In the genomic region with DNA sequence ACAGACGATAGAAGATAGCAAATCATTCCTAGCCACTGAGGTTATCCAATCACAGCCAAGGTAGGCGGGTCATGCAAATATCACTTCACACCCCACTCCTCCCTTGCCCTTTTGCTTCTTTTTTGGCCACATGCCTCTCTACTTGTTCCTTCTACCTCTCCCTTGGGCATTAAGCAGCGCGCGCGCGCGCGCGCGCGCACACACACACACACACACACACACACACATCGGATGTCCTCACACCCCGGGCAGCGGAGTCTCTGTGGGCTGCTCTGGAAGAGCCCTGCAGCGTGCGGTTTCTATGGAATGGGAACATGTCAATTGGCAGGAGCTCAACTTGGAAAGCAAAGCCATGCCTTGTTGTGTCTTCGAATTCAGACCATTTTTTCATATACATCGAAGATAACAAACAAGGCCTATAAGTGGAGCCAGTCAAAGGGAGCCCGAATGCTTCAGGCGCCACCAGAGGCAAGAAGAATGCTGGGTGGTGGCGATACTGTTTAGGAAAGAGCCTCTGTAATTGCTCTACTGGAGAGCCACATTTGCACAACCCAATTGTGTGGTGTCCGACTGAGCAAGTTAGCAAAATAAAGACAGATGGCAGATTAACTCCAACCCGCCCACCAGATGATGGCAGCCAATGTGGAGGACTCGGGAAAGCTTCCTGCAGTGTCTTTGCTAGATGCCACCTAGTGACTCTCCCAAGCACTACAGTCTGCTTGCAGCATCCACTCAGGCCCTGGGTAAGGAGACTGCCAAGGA, we compare ENCODE assay signal across 8 mouse cellular contexts.
A peak's percentile ranks its signal among the peaks of the same experiment; 100 is the strongest.
DNase-seq lines count a peak whose midpoint lies in the region.

No protein-coding gene starts in this region.

- no peaks in the 10 kb centered on the region for H3K27me3 ChIP-seq in embryonic facial prominence, embryonic 10.5 days (replicated peaks; ENCODE audit: low read depth, poor library complexity, severe bottlenecking)

- H3K27ac ChIP-seq in embryonic facial prominence, embryonic 10.5 days (replicated peaks): peak overlapping the region; percentile 48; the same call in 1 of the 2 replicates

- peak overlapping the region; percentile 21; the same call in 1 of the 2 replicates for H3K4me3 ChIP-seq in embryonic facial prominence, embryonic 10.5 days

- peaks cover 19% of the 10 kb centered on the region for H3K4me1 ChIP-seq in embryonic facial prominence, embryonic 10.5 days

- 59% methylated on average over 25 of the region's 25 CpGs for WGBS in embryonic facial prominence, embryonic 10.5 days

- peak; percentile 87 for DNase-seq in 3T3-L1 (ENCODE audit: low read depth, low spot score)
- DNase-seq in ZHBTc4 (ENCODE audit: low read depth, low spot score): peak; percentile 88
- peak; percentile 71 for DNase-seq in embryonic facial prominence, embryonic 10.5 days (ENCODE audit: low spot score)
- DNase-seq in heart, adult 8-10 months (ENCODE audit: low spot score): peak; percentile 41
- DNase-seq in layer of hippocampus, adult 9-11 months: peak; percentile 91
- DNase-seq in lung, postnatal 10 days: peak; percentile 91
- DNase-seq in right cerebral cortex, postnatal 36 days (ENCODE audit: low spot score in 2 of 2): peak; percentile 77 to 86
- DNase-seq in spleen, postnatal 36 days (ENCODE audit: low spot score in 2 of 2): no peak

- H3K36me3 ChIP-seq in embryonic facial prominence, embryonic 10.5 days (replicated peaks): no peaks in the 10 kb centered on the region

- H3K9me3 ChIP-seq in embryonic facial prominence, embryonic 10.5 days: no peaks in the 10 kb centered on the region

Comparison
In these comparisons a context has a peak if more than half of its experiments do, and no peak if none do; other contexts are left out.
1. DNase-seq: peak in 3T3-L1 (single experiment), ZHBTc4 (single experiment), embryonic facial prominence, embryonic 10.5 days (single experiment), heart, adult 8-10 months (single experiment), layer of hippocampus, adult 9-11 months (single experiment), lung, postnatal 10 days (single experiment) and right cerebral cortex, postnatal 36 days (2 of 2); none in spleen, postnatal 36 days (0 of 2).